Mouse (Mus musculus): Measurements from ENCODE around the gene Trim62. TPM values are rescaled to one million over a fixed set of nuclear protein-coding genes. Genes with fewer than 3 reads are reported as not detected.

Gene Trim62
- total RNA-seq, 1 experiment from 2014 or later, result 11.0 TPM

DNA sequence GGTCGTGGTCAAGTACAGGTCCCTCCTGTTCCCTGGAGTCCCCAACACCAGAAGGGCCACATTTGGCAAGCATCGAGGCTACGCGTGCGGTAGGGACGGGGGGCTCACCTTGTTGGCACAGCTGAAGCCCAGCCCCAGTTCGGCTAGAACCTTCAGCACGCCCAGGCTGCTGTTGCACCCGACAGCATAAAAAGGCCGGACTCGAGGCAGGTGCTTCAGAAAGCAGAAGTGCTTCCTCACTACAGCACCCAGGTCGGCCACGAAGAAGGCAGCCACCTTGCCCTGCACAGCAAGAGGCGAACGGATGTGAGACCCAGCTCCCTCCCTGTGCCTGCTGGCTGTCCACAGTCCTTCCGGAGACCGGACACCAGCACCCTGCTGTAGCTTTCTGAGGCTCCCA, 76.3 kb downstream of the Trim62 start:
- DNase-seq, result no peak

Other genes with a start within 250 kb of the Trim62 start
- gene Phc2, start 228.9 kb upstream of the Trim62 start, total RNA-seq (2021), result 79.0 and 79.8 TPM in 2 replicates
- 0.26 TPM in 2 replicates for gene A3galt2, start 128.2 kb upstream of the Trim62 start, total RNA-seq (2021)
- 32.2 and 39.1 TPM in 2 replicates for gene Zfp362, start 77.5 kb upstream of the Trim62 start, total RNA-seq (2021)
- 34.1 and 41.8 TPM in 2 replicates for gene Azin2, start 78.9 kb downstream of the Trim62 start, total RNA-seq (2021)
- 175 and 204 TPM in 2 replicates for gene Ak2, start 108.4 kb downstream of the Trim62 start, total RNA-seq (2021)
- gene Rnf19b, start 174.7 kb downstream of the Trim62 start, total RNA-seq (2021), result 23.8 and 25.9 TPM in 2 replicates
- not detected in 2 replicates for gene Tmem54, start 222.0 kb downstream of the Trim62 start, total RNA-seq (2021)
- 1.2 and 5.1 TPM in 2 replicates for gene Hpca, start 238.5 kb downstream of the Trim62 start, total RNA-seq (2021)

Data from adrenal gland, postnatal 14 days (tissue).